Mouse (Mus musculus): ENCODE data around the gene Wfdc1. TPM values are rescaled to one million over a fixed set of nuclear protein-coding genes. Genes with fewer than 3 reads are reported as not detected.

The Wfdc1 gene
- 6.1 and 6.6 TPM in 2 replicates for polyA plus RNA-seq (2015; fragmentation: Nextera tagmentation; extraction: Ambion mirVana)

DNA sequence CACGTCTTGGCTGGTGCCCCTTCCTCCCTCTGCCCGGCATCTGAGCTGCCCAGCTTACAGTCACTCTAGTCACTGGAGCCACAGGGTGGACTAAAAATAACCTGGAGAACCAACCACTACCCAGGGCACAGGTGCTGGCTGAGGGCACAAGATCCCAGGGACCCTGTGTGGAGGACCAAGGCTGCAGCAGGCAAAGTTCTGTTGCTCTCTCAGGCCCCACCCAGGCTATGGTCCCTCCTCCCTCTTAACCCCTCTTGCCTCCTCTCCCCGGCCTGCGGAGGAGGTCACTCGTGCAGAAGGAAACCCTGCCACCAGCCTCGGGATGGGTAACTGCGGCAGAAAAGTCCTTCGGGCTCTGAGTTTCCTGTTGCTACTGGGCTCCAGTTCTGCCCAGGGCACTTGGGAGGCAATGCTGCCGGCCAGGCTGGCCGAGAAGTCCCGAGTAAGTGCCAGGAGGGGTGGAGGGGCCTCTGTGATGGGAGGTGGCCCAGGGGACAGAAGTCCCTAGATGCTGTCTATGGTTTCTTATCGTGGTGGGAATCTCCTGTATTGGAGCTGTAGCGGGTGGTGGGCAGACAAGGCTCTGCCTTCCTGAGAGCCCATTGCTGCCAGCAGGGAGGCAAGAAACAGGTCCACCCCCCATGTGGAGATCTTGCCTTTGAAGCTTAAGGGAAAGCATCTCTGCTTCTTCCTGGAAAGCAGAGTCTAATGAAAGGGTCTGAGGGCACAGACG, at the start of gene Wfdc1:
TSS of gene Wfdc1 (plus strand) at position 147 of the 733 bp plus-strand sequence.
- Histone ChIP-seq H3K27me3 (0 out of 2 replicates have a peak, but pooled peaks cover 3% of the 10 kb centered on the region), H3K27ac (replicated peaks) (no peak within 1 kb of the TSS), H3K4me1 (replicated peaks) (peaks cover 2% of the 10 kb centered on the region), H3K4me3 (no peak within 1 kb of the TSS), H3K4me2 (0 out of 2 replicates have a peak within 1 kb of the TSS, but pooled peaks have one; percentile 9), H3K9ac (no peak within 1 kb of the TSS), H3K9me3 (no peaks in the 10 kb centered on the region), H3K36me3 (no peaks in the 10 kb centered on the region)
- 17% methylated on average over 13 of the region's 14 CpGs for WGBS
- no peak for ATAC-seq (ENCODE audit: low FRiP score, low read depth)

DNA sequence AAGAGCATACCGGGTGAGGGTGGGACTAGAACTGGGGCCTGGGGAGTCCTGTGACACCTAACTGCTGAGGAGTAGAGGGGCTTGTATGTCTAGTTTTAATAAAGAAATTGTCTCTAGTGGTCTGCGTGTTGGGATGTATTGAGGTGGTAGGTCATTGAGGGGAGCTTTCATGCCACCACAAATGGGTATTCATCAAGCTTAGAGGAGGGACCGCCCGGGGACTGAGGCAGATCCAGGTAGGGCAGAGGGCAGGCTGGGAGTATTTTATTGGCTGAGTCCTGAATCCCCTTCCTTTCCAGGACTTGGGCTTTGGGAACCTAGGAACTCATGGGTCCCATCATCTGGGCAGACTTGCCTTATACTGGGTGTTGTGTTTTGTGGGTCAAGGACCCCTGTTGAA, 49.4 kb upstream of the Wfdc1 start:
- H3K9me3 ChIP-seq, result no peaks in the 10 kb centered on the region
- 93% methylated on average over 4 of the region's 4 CpGs for WGBS

DNA sequence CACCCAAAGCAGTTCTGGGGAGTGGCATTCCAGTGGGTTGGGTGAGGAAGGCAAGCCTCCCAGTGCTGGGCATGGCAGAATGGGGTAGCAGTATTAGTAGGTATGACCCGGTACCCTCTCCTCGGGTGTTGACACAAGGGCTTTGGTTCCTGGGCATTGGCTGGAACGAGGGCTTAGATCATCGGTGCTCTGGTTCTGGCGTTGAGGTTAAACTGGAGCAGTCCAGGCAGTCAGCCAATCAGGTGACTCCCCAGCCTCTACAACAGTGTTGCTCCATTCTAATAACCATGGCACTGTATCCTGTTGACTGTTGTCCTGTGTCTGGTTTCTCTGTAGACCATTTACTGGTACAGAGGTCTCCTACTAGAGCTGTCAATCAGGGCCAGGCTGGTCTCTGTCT, 48.6 kb upstream of the Wfdc1 start:
- Histone ChIP-seq H3K27ac (replicated peaks) (no peak overlapping the region), H3K9me3 (no peaks in the 10 kb centered on the region), H3K4me2 (no peak overlapping the region), H3K36me3 (no peaks in the 10 kb centered on the region), H3K9ac (no peak overlapping the region), H3K27me3 (no peaks in the 10 kb centered on the region), H3K4me1 (replicated peaks) (no peaks in the 10 kb centered on the region), H3K4me3 (no peak overlapping the region)
- ATAC-seq (ENCODE audit: low FRiP score, low read depth), result no peak
- WGBS, result 91% methylated on average over 5 of the region's 5 CpGs

More for the DNA sequence above, 49.4 kb upstream of the Wfdc1 start:
- H3K27ac ChIP-seq (replicated peaks), result no peak overlapping the region
- H3K36me3 ChIP-seq, result no peaks in the 10 kb centered on the region
- H3K9ac ChIP-seq, result no peak overlapping the region
- no peak for ATAC-seq (ENCODE audit: low FRiP score, low read depth)
- no peaks in the 10 kb centered on the region for H3K4me1 ChIP-seq (replicated peaks)
- H3K4me2 ChIP-seq, result no peak overlapping the region
- no peak overlapping the region for H3K4me3 ChIP-seq
- H3K27me3 ChIP-seq, result no peaks in the 10 kb centered on the region

DNA sequence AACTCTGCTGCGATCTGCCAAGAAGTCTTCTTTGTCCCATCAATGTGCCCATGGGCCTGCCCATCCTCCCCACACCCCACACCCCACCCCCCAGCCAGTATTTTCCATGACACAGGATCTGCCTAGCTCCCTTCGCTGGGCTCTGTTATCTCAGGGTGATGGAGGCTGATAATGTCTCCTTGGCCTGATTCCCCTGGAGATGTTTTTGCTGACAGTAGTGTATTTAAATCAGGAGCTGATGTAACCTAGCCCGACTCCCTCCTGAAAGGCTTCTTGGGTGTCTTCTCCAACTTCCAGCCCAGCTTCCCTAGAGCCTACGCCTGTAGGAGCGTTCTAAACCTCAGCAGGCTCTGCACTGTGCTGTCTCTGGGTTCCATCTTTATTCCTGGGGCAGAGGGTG, 47.3 kb upstream of the Wfdc1 start:
- Histone ChIP-seq H3K4me3 (no peak overlapping the region), H3K9me3 (no peaks in the 10 kb centered on the region), H3K27ac (replicated peaks) (no peak overlapping the region), H3K9ac (no peak overlapping the region), H3K36me3 (no peaks in the 10 kb centered on the region), H3K4me1 (replicated peaks) (no peaks in the 10 kb centered on the region), H3K4me2 (no peak overlapping the region), H3K27me3 (no peaks in the 10 kb centered on the region)
- ATAC-seq (ENCODE audit: low FRiP score, low read depth), result no peak
- WGBS, result 76% methylated on average over 5 of the region's 5 CpGs

DNA sequence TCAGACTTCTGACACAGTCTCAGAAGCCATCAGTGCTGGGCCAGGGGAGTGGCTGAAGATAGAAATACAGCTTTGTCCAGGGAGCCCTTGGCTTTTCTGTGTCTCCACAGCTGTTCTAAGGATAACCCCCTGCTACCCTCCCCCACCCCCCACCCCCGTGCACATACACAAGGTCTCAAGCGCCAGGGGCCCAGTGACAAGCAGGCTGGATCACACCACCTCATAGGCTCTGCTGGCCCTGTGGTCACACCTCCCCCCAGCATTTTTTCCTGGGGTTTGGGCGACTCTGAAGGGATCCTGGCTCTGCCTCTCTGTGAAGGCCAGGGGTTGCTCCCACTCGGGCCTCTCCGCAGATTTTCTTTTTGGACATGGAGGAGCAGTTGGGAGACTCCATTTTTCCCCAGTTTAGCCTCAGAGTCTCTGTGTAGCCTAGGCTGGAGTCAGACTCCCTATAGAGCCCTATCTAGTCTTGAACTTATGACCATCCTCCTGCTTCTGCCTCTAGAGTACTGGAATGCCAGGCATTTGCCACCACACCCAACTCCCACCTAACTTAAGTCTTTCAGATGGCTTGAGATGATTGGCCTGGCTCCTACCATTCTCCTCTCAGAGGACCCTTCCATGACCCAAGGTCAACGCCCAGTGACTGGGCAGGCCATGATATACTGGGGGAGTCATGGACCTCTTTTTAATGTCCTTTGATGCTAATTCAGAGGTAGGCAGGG, 45.9 kb upstream of the Wfdc1 start:
- 78% methylated on average over 6 of the region's 6 CpGs for WGBS
- no peak overlapping the region for H3K9ac ChIP-seq
- H3K4me3 ChIP-seq, result no peak overlapping the region

DNA sequence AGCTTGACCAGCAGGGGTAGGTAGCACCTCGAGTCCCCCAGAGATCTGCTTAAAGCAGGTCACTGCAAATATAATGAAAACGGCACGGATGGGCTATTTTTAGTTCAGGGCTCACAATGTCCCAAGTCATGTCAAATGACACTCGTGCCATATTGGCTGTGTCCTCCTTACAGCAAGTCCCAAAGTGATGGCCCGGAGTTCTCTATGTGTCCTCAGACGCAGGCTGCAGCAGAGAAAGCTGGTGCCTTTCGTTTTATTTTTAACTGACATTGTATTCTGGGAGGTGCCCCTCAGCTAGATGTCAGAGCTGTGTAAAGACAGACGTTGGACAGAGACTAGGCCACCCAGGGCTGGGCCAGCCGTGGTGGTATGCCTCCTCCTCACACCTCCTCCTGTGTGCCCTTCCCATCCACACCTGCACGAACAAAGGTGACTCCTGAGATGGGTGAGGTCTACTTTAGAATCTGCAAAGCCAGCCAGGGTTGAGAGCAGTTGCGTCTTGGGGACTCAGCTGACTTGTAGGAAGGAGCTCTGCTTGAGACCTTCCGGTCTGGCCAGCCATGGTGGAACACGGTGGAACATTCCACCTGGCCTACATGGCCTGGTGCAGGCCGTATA, 45.2 kb upstream of the Wfdc1 start:
- Histone ChIP-seq H3K9me3 (no peaks in the 10 kb centered on the region), H3K36me3 (no peaks in the 10 kb centered on the region), H3K27ac (replicated peaks) (no peak overlapping the region), H3K4me2 (no peak overlapping the region), H3K4me1 (replicated peaks) (no peaks in the 10 kb centered on the region), H3K4me3 (no peak overlapping the region), H3K27me3 (no peaks in the 10 kb centered on the region), H3K9ac (no peak overlapping the region)
- 85% methylated on average over 14 of the region's 14 CpGs for whole genome bisulfite sequencing
- no peak for ATAC-seq (ENCODE audit: low FRiP score, low read depth)

More for the DNA sequence above, 45.9 kb upstream of the Wfdc1 start:
- H3K27me3 ChIP-seq, result no peaks in the 10 kb centered on the region
- H3K9me3 ChIP-seq, result no peaks in the 10 kb centered on the region
- no peaks in the 10 kb centered on the region for H3K36me3 ChIP-seq
- no peak overlapping the region for H3K27ac ChIP-seq (replicated peaks)
- H3K4me1 ChIP-seq (replicated peaks), result no peaks in the 10 kb centered on the region
- H3K4me2 ChIP-seq, result no peak overlapping the region
- ATAC-seq (ENCODE audit: low FRiP score, low read depth), result no peak

DNA sequence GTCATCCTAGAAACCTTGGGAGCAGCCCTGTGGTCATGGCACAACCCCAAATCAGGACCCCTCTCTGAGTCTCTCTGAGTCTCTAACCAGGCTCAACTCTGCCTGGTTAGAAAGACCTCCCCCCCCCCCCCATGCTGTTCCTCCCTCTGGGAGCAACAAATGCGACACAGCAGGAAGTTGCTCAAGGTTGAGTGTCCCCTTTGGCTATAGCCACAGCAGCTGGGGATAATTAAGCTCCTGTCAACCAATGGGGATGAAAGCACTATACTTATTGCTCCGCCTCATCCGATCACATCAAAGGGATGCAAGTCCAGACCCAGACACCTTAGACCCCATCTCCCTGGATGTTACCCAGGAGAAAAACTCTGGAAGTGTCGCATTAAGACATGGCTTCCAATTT, 43.6 kb upstream of the Wfdc1 start:
- ATAC-seq (ENCODE audit: low FRiP score, low read depth), result no peak
- no peak overlapping the region for H3K4me2 ChIP-seq
- no peaks in the 10 kb centered on the region for H3K27me3 ChIP-seq
- no peaks in the 10 kb centered on the region for H3K4me1 ChIP-seq (replicated peaks)
- H3K4me3 ChIP-seq, result no peak overlapping the region
- no peak overlapping the region for H3K27ac ChIP-seq (replicated peaks)
- no peaks in the 10 kb centered on the region for H3K36me3 ChIP-seq
- no peak overlapping the region for H3K9ac ChIP-seq
- WGBS, result 66% methylated on average over 4 of the region's 4 CpGs
- no peaks in the 10 kb centered on the region for H3K9me3 ChIP-seq

DNA sequence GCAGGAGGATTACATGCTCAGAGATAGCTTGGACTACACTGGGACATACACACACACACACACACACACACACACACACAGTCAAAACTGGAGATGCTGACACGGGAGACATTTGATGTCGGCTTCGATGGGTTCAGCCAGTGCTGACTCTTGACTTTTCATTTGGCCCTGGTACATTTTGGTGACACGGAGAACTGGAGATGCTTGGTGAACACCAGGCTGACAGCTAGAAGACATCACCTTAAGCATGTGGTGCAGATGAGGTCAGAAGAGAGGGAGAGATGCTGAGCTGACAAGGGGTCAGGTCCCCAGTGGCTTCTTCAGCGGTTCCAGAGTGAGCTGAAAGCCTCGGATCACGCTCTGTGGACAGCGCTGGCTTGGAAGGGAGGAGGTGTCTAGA, 43.1 kb upstream of the Wfdc1 start:
- ATAC-seq (ENCODE audit: low FRiP score, low read depth), result no peak
- H3K27me3 ChIP-seq, result no peaks in the 10 kb centered on the region
- no peak overlapping the region for H3K27ac ChIP-seq (replicated peaks)
- H3K4me1 ChIP-seq (replicated peaks), result no peaks in the 10 kb centered on the region
- no peaks in the 10 kb centered on the region for H3K36me3 ChIP-seq
- H3K9me3 ChIP-seq, result no peaks in the 10 kb centered on the region
- 86% methylated on average over 8 of the region's 8 CpGs for WGBS
- no peak overlapping the region for H3K4me3 ChIP-seq
- H3K9ac ChIP-seq, result no peak overlapping the region
- no peak overlapping the region for H3K4me2 ChIP-seq

DNA sequence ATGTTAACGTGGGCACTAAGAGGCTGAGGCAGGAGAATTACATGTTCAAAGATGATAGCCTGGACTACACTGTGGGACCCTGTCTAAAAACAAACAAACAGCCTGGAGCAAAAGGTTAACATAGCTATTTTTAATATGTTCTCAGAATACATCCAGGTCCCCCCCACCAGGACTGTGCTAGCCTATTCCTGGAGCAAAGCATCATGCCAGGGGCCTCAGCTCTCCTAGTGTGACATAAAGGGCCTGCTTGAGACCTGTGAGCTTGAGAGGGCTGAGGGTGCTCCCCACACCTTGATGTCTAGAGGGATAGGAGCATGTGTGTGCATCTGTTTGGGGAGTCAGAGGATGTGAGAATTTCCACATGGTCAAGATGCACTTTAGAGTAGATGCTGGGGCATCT, 42.4 kb upstream of the Wfdc1 start:
- WGBS, result 96% methylated on average over 1 of the region's 1 CpGs

DNA sequence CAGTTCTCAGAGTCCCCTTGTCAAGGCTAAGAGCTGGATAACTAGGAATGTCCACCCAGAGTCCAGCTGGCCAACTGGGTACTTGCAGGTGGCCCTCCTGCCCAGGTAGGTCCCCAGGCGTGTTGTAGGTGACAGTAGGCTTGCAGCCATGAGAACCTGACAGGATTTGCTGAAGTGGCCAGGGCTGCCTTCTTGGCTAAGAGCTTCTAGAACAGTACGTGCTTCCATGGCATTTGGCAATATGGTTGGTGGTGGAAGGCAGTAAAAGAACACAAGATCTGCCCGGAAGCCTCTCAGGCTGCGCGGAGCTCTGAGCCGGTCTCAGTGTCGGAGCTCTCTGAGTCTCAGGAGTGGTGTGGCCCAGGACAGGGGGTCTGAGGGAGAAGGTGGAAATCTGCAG, 41.2 kb upstream of the Wfdc1 start:
- no peaks in the 10 kb centered on the region for H3K36me3 ChIP-seq
- WGBS, result 90% methylated on average over 7 of the region's 7 CpGs
- H3K4me3 ChIP-seq, result no peak overlapping the region
- H3K4me2 ChIP-seq, result no peak overlapping the region
- no peak overlapping the region for H3K9ac ChIP-seq
- H3K9me3 ChIP-seq, result no peaks in the 10 kb centered on the region
- no peak overlapping the region for H3K27ac ChIP-seq (replicated peaks)
- no peaks in the 10 kb centered on the region for H3K4me1 ChIP-seq (replicated peaks)
- ATAC-seq (ENCODE audit: low FRiP score, low read depth), result no peak
- H3K27me3 ChIP-seq, result no peaks in the 10 kb centered on the region

More for the DNA sequence above, 42.4 kb upstream of the Wfdc1 start:
- no peak for ATAC-seq (ENCODE audit: low FRiP score, low read depth)
- Histone ChIP-seq H3K27me3 (no peaks in the 10 kb centered on the region), H3K4me2 (no peak overlapping the region), H3K4me3 (no peak overlapping the region), H3K27ac (replicated peaks) (no peak overlapping the region), H3K36me3 (no peaks in the 10 kb centered on the region), H3K9me3 (no peaks in the 10 kb centered on the region), H3K4me1 (replicated peaks) (no peaks in the 10 kb centered on the region), H3K9ac (no peak overlapping the region)

DNA sequence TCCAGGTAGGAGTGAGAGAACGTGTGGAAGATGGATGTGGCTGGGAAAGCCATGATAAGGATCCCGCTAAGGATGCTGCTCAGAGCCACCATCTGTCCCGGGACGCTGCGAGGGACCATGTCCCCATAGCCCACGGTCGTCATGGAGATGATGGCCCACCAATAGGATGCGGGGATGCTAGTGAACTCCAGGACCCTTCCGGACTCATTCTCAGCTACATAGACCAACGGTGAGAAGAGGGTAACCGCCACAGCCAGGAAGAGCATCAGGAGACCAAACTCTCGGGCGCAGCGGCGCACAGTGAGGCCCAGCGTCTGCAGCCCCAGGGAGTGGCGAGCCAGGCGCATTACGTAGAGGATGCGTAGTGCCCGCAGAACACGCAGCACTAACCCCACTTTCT, 40.4 kb upstream of the Wfdc1 start:
- H3K4me3 ChIP-seq, result no peak overlapping the region
- H3K27me3 ChIP-seq, result no peaks in the 10 kb centered on the region
- no peak overlapping the region for H3K27ac ChIP-seq (replicated peaks)
- 75% methylated on average over 22 of the region's 22 CpGs for WGBS
- no peak for ATAC-seq (ENCODE audit: low FRiP score, low read depth)
- H3K4me2 ChIP-seq, result no peak overlapping the region
- no peaks in the 10 kb centered on the region for H3K9me3 ChIP-seq
- no peak overlapping the region for H3K9ac ChIP-seq
- H3K4me1 ChIP-seq (replicated peaks), result no peaks in the 10 kb centered on the region
- no peaks in the 10 kb centered on the region for H3K36me3 ChIP-seq

DNA sequence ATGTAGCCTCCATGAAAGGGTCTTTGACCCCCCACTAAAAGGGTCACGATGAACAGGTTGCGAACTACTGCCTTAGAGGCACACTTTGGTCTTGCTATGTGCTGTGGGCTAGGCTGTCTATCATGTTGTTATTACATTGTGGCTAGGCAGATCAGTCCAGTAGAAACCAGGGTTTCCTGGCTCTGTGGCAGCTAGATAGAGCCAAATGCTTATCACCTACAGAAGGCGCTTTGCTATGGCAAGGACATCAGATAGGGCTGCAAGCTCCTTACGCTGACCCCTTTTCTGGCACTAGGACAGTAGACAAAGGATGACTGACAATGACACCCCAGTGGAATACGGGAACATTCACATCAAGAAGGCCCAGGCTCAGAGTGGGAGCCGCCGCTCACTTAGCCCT, 39.0 kb upstream of the Wfdc1 start:
- Histone ChIP-seq H3K4me1 (replicated peaks) (no peaks in the 10 kb centered on the region), H3K27ac (replicated peaks) (no peak overlapping the region), H3K36me3 (no peaks in the 10 kb centered on the region), H3K4me3 (no peak overlapping the region), H3K4me2 (no peak overlapping the region), H3K9me3 (no peaks in the 10 kb centered on the region), H3K9ac (no peak overlapping the region), H3K27me3 (no peaks in the 10 kb centered on the region)
- ATAC-seq (ENCODE audit: low FRiP score, low read depth), result no peak
- WGBS, result 78% methylated on average over 7 of the region's 7 CpGs

All from hindbrain, embryonic 15.5 days (tissue).